Mouse (Mus musculus) limb, embryonic 14.5 days (tissue): ENCODE measurements around the gene Tcte1. TPM values are rescaled to one million over a fixed set of nuclear protein-coding genes. Genes with fewer than 3 reads are reported as not detected.

Experiments used
- ATAC-seq: fragments of 200-750 bp; cut with Nextera tagmentation; 2 replicates; pipeline ENCODE4 v1.8.0; 2017; ENCODE audit warnings: low read depth, moderate number of reproducible peaks, moderate TSS enrichment; ENCODE audit not compliant: low FRiP score
- DNase-seq: peaks from one replicate; pipeline ENCODE4 v3.0.0-alpha.2; 2015; ENCODE audit warnings: low spot score
- H3K27ac ChIP-seq: fragments of 300-500 bp; sonication (generic); replicated peaks from 2 replicates; pipeline ENCODE4 v1.5.1; 2014; ENCODE audit warnings: low read depth, mild to moderate bottlenecking, low read length, moderate library complexity, mixed read lengths
- H3K27me3 ChIP-seq: fragments of 300-500 bp; sonication (generic); 2 replicates; pipeline ENCODE4 v1.6.1; 2014; ENCODE audit warnings: low read length, mixed read lengths; ENCODE audit not compliant: control insufficient read depth, insufficient read depth
- H3K36me3 ChIP-seq: fragments of 300-500 bp; sonication (generic); 2 replicates; pipeline ENCODE4 v1.6.1; 2014; ENCODE audit warnings: mild to moderate bottlenecking, low read length, moderate library complexity, mixed read lengths; ENCODE audit not compliant: control insufficient read depth, insufficient read depth
- H3K4me1 ChIP-seq: fragments of 300-500 bp; sonication (generic); 2 replicates; pipeline ENCODE4 v1.6.1; 2014; ENCODE audit warnings: antibody characterized with exemption, low read length, mixed read lengths; ENCODE audit not compliant: control insufficient read depth, insufficient read depth
- H3K4me2 ChIP-seq: fragments of 300-500 bp; sonication (generic); replicated peaks from 2 replicates; pipeline ENCODE4 v1.6.1; 2014; ENCODE audit warnings: low read depth, mild to moderate bottlenecking, low read length, moderate library complexity; ENCODE audit not compliant: severe bottlenecking
- H3K4me3 ChIP-seq: fragments of 300-500 bp; sonication (generic); replicated peaks from 2 replicates; pipeline ENCODE4 v1.5.1; 2014; ENCODE audit warnings: low read length
- H3K9ac ChIP-seq: fragments of 300-500 bp; sonication (generic); 2 replicates; pipeline ENCODE4 v1.6.1; 2014; ENCODE audit warnings: mild to moderate bottlenecking, low read depth, low read length, moderate library complexity; ENCODE audit not compliant: severe bottlenecking
- H3K9me3 ChIP-seq: fragments of 300-500 bp; sonication (generic); 2 replicates; pipeline ENCODE4 v1.6.1; 2016; ENCODE audit warnings: low read length; ENCODE audit not compliant: control insufficient read depth
- POLR2A ChIP-seq: fragments of 200-500 bp; IDR thresholded peaks from 2 replicates; pipeline ENCODE4 v1.8.0; 2012; ENCODE audit warnings: inconsistent platforms, mild to moderate bottlenecking, moderate library complexity, borderline replicate concordance; ENCODE audit not compliant: insufficient read depth, insufficient read length; ENCODE audit errors: extremely low read depth
- whole genome bisulfite sequencing: fragments of 180-500 bp; shearing (Covaris S2); extraction: QIAGEN DNeasy Blood & Tissue Kit; methylation state at CpG from one replicate; pipeline ENCODE4 v1.1.7; 2014; 5-methylcytosine and 5-hydroxymethylcytosine counted together
- polyA plus RNA-seq, 2 experiments: library from polyadenylated mRNA; depleted of rRNA in 1 of 2; stranded (reverse) in 1 of 2; unstranded in 1 of 2; fragments of >200 nt; fragmentation: Nextera tagmentation in 1 of 2; extraction: Ambion mirVana in 1 of 2; gene quantifications; 2 replicates each; pipeline versions ENCODE4 v1.2.1 to v1.2.3; 2012 to 2014

Gene Tcte1
- polyA plus RNA-seq, 2 experiments = 0.74 TPM; not detected in 1

GRCm38 (mm10) chr17:45532896-45533295 is 9.7 kb downstream of the Tcte1 start:
- DNase-seq (no peak), ATAC-seq (no peak)
- no peaks in the 10 kb centered on the region for H3K9me3 ChIP-seq
- no peak for TF ChIP-seq POLR2A
- no peak overlapping the region for H3K4me3 ChIP-seq
- H3K36me3 ChIP-seq = no peaks in the 10 kb centered on the region
- no peaks in the 10 kb centered on the region for H3K4me1 ChIP-seq
- H3K4me2 ChIP-seq = no peak overlapping the region
- H3K9ac ChIP-seq = no peak overlapping the region
- no peak overlapping the region for H3K27ac ChIP-seq
- 50% methylated on average over 15 of the region's 15 CpGs for WGBS
- peaks cover 31% of the 10 kb centered on the region for H3K27me3 ChIP-seq

GRCm38 (mm10) chr17:45536264-45536663 is 13.0 kb downstream of the Tcte1 start:
- no peaks in the 10 kb centered on the region for H3K4me1 ChIP-seq
- no peak for DNase-seq
- WGBS = 11% methylated on average over 5 of the region's 5 CpGs
- no peak for TF ChIP-seq POLR2A
- H3K27me3 ChIP-seq = peaks cover 14% of the 10 kb centered on the region
- H3K9me3 ChIP-seq = no peaks in the 10 kb centered on the region
- ATAC-seq = no peak
- H3K4me2 ChIP-seq = no peak overlapping the region
- no peaks in the 10 kb centered on the region for H3K36me3 ChIP-seq
- no peak overlapping the region for H3K27ac ChIP-seq
- no peak overlapping the region for H3K4me3 ChIP-seq
- H3K9ac ChIP-seq = no peak overlapping the region

- H3K27ac ChIP-seq = no peak overlapping the region
- 61% methylated on average over 4 of the region's 4 CpGs for WGBS
- H3K9ac ChIP-seq = no peak overlapping the region
- H3K4me2 ChIP-seq = no peak overlapping the region
- H3K9me3 ChIP-seq = no peaks in the 10 kb centered on the region
- peaks cover 14% of the 10 kb centered on the region for H3K27me3 ChIP-seq
- no peak for ATAC-seq
- H3K4me3 ChIP-seq = no peak overlapping the region
- TF ChIP-seq POLR2A = no peak
- H3K4me1 ChIP-seq = no peaks in the 10 kb centered on the region
- no peak for DNase-seq
- H3K36me3 ChIP-seq = no peaks in the 10 kb centered on the region
Measured at GRCm38 (mm10) chr17:45538394-45538793, 15.2 kb downstream of the Tcte1 start.

- WGBS = 77% methylated on average over 21 of the region's 21 CpGs
- Histone ChIP-seq H3K4me1 (no peaks in the 10 kb centered on the region), H3K9ac (no peak overlapping the region), H3K4me3 (no peak overlapping the region), H3K27ac (no peak overlapping the region), H3K4me2 (no peak overlapping the region), H3K27me3 (peaks cover 27% of the 10 kb centered on the region), H3K9me3 (no peaks in the 10 kb centered on the region), H3K36me3 (0 out of 2 replicates have a peak, but pooled peaks cover 3% of the 10 kb centered on the region)
- no peak for DNase-seq
- no peak for ATAC-seq
- TF ChIP-seq POLR2A = no peak
Measured at GRCm38 (mm10) chr17:45539664-45540063, 16.4 kb downstream of the Tcte1 start.

- ATAC-seq = no peak
Measured at GRCm38 (mm10) chr17:45542129-45542528, 18.9 kb downstream of the Tcte1 start.

GRCm38 (mm10) chr17:45542705-45543104 is 19.5 kb downstream of the Tcte1 start:
- H3K27me3 ChIP-seq = peaks cover 44% of the 10 kb centered on the region
- H3K9me3 ChIP-seq = no peaks in the 10 kb centered on the region
- 90% methylated on average over 2 of the region's 2 CpGs for WGBS
- H3K9ac ChIP-seq = no peak overlapping the region
- no peak overlapping the region for H3K4me3 ChIP-seq
- no peak overlapping the region for H3K27ac ChIP-seq
- no peak overlapping the region for H3K4me2 ChIP-seq
- ATAC-seq (no peak), DNase-seq (no peak)
- TF ChIP-seq POLR2A = no peak
- H3K36me3 ChIP-seq = peaks cover 15% of the 10 kb centered on the region; the same call in 1 of the 2 replicates
- no peaks in the 10 kb centered on the region for H3K4me1 ChIP-seq

More at GRCm38 (mm10) chr17:45542129-45542528, 18.9 kb downstream of the Tcte1 start:
- H3K4me3 ChIP-seq = no peak overlapping the region
- H3K4me1 ChIP-seq = no peaks in the 10 kb centered on the region
- H3K9me3 ChIP-seq = no peaks in the 10 kb centered on the region
- DNase-seq = no peak
- 48% methylated on average over 6 of the region's 6 CpGs for WGBS
- peaks cover 15% of the 10 kb centered on the region; the same call in 1 of the 2 replicates for H3K36me3 ChIP-seq
- no peak for TF ChIP-seq POLR2A
- no peak overlapping the region for H3K27ac ChIP-seq
- H3K4me2 ChIP-seq = no peak overlapping the region
- H3K9ac ChIP-seq = no peak overlapping the region
- H3K27me3 ChIP-seq = peaks cover 38% of the 10 kb centered on the region
